Mouse (Mus musculus) olfactory bulb, adult 2 months (tissue): ENCODE results near the gene Man1b1. TPM values are rescaled to one million over a fixed set of nuclear protein-coding genes. Genes with fewer than 3 reads are reported as not detected.

Experiments used
- H3K27ac ChIP-seq: fragments of 200-500 bp; 2 replicates; pipeline ENCODE4 v1.5.1; 2012; ENCODE audit warnings: low read depth, low read length; ENCODE audit not compliant: insufficient read depth
- H3K4me1 ChIP-seq: fragments of 200-500 bp; 2 replicates; pipeline ENCODE4 v1.6.1; 2012; ENCODE audit warnings: low read length; ENCODE audit not compliant: control insufficient read depth, insufficient read depth
- H3K4me3 ChIP-seq: fragments of 200-500 bp; 2 replicates; pipeline ENCODE4 v1.5.1; 2012; ENCODE audit warnings: mild to moderate bottlenecking, low read depth, low read length, moderate library complexity; ENCODE audit not compliant: insufficient read depth
- CTCF ChIP-seq: fragments of 200-500 bp; IDR thresholded peaks from 2 replicates; pipeline ENCODE4 v1.5.1; 2012; ENCODE audit warnings: low read depth, mild to moderate bottlenecking, low read length, moderate library complexity; ENCODE audit not compliant: insufficient read depth
- POLR2A ChIP-seq: fragments of 200-500 bp; IDR thresholded peaks from 2 replicates; pipeline ENCODE4 v1.6.1; 2012; ENCODE audit warnings: mild to moderate bottlenecking, low read depth, low read length, moderate library complexity; ENCODE audit not compliant: insufficient read depth
- WGBS: fragments of 180-500 bp; shearing (Covaris S2); methylation state at CpG from one replicate; pipeline ENCODE4 v1.1.7; 2018; 5-methylcytosine and 5-hydroxymethylcytosine counted together
- polyA plus RNA-seq: library from polyadenylated mRNA; stranded (reverse); fragments of >200 nt; gene quantifications from 2 replicates; pipeline ENCODE4 v1.2.4, GENCODE M21; 2012; ENCODE audit warnings: low replicate concordance; ENCODE audit not compliant: missing spikeins, insufficient read depth, insufficient read length

The Man1b1 gene
- polyA plus RNA-seq, 1 experiment = not detected

- Histone ChIP-seq H3K4me1 (no peaks in the 10 kb centered on the region), H3K27ac (no peak overlapping the region), H3K4me3 (no peak overlapping the region)
- WGBS = 71% methylated on average over 2 of the region's 2 CpGs
- TF ChIP-seq CTCF = no peak
- no peak for TF ChIP-seq POLR2A
These were observed 6.1 kb upstream of the Man1b1 start for GRCm38 (mm10) chr2:25326036-25326435.

- Histone ChIP-seq H3K27ac (no peak overlapping the region), H3K4me3 (no peak overlapping the region), H3K4me1 (peaks cover 3% of the 10 kb centered on the region; the same call in 1 of the 2 replicates)
- TF ChIP-seq POLR2A (no peak), CTCF (no peak)
- 24% methylated on average over 7 of the region's 7 CpGs for whole genome bisulfite sequencing
These were observed 3.7 kb upstream of the Man1b1 start for GRCm38 (mm10) chr2:25328440-25328839.

- peak overlapping the region; percentile 87 for H3K4me3 ChIP-seq
- no peak for TF ChIP-seq POLR2A
- no peak for TF ChIP-seq CTCF
These were observed 668 bp upstream of the Man1b1 start for GRCm38 (mm10) chr2:25331470-25331869.

GRCm38 (mm10) chr2:25333569-25333968, 1.4 kb downstream of the Man1b1 start:
- WGBS = 85% methylated on average over 2 of the region's 2 CpGs
- H3K4me3 ChIP-seq = no peak overlapping the region
- peaks cover 3% of the 10 kb centered on the region; the same call in 1 of the 2 replicates for H3K4me1 ChIP-seq
- no peak overlapping the region for H3K27ac ChIP-seq
- TF ChIP-seq CTCF = no peak
- TF ChIP-seq POLR2A = no peak

More at GRCm38 (mm10) chr2:25331470-25331869, 668 bp upstream of the Man1b1 start:
- H3K4me1 ChIP-seq = peaks cover 3% of the 10 kb centered on the region; the same call in 1 of the 2 replicates
- H3K27ac ChIP-seq = no peak overlapping the region
- 60% methylated on average over 9 of the region's 9 CpGs for WGBS

GRCm38 (mm10) chr2:25338303-25338702, 6.2 kb downstream of the Man1b1 start:
- TF ChIP-seq CTCF (no peak), POLR2A (no peak)
- H3K27ac ChIP-seq = no peak overlapping the region
- 93% methylated on average over 6 of the region's 6 CpGs for WGBS
- H3K4me3 ChIP-seq = no peak overlapping the region
- no peaks in the 10 kb centered on the region for H3K4me1 ChIP-seq

GRCm38 (mm10) chr2:25348162-25348561, 16.0 kb downstream of the Man1b1 start:
- WGBS = 83% methylated on average over 7 of the region's 7 CpGs
- Histone ChIP-seq H3K4me1 (no peaks in the 10 kb centered on the region), H3K4me3 (no peak overlapping the region), H3K27ac (no peak overlapping the region)
- no peak for TF ChIP-seq POLR2A
- TF ChIP-seq CTCF = no peak

- WGBS = 93% methylated on average over 4 of the region's 4 CpGs
- H3K4me3 ChIP-seq = no peak overlapping the region
- H3K27ac ChIP-seq = no peak overlapping the region
- TF ChIP-seq POLR2A (no peak), CTCF (no peak)
- H3K4me1 ChIP-seq = peaks cover 2% of the 10 kb centered on the region; the same call in 1 of the 2 replicates
These were observed 17.4 kb downstream of the Man1b1 start for GRCm38 (mm10) chr2:25349499-25349898.

- no peak for TF ChIP-seq POLR2A
- no peak for TF ChIP-seq CTCF
- H3K4me1 ChIP-seq = peaks cover 14% of the 10 kb centered on the region
- H3K4me3 ChIP-seq = no peak overlapping the region
- no peak overlapping the region for H3K27ac ChIP-seq
- 94% methylated on average over 3 of the region's 3 CpGs for WGBS
These were observed 18.6 kb downstream of the Man1b1 start for GRCm38 (mm10) chr2:25350701-25351100.

- TF ChIP-seq CTCF (no peak), POLR2A (no peak)
- whole genome bisulfite sequencing = 84% methylated on average over 6 of the region's 6 CpGs
- Histone ChIP-seq H3K4me3 (no peak overlapping the region), H3K4me1 (peaks cover 23% of the 10 kb centered on the region), H3K27ac (no peak overlapping the region)
These were observed 22.1 kb downstream of the Man1b1 start for GRCm38 (mm10) chr2:25354211-25354610.

GRCm38 (mm10) chr2:25355419-25356066, 23.4 kb downstream of the Man1b1 start:
- 38% methylated on average over 18 of the region's 18 CpGs for WGBS
- peak overlapping the region; percentile 50 for H3K4me3 ChIP-seq

More at GRCm38 (mm10) chr2:25355419-25356066, 23.4 kb downstream of the Man1b1 start:
- H3K27ac ChIP-seq = no peak overlapping the region
- TF ChIP-seq CTCF (no peak), POLR2A (no peak)
- peaks cover 23% of the 10 kb centered on the region for H3K4me1 ChIP-seq
